Comparison of ENCODE assay signal across 14 mouse cellular contexts in the genomic region with DNA sequence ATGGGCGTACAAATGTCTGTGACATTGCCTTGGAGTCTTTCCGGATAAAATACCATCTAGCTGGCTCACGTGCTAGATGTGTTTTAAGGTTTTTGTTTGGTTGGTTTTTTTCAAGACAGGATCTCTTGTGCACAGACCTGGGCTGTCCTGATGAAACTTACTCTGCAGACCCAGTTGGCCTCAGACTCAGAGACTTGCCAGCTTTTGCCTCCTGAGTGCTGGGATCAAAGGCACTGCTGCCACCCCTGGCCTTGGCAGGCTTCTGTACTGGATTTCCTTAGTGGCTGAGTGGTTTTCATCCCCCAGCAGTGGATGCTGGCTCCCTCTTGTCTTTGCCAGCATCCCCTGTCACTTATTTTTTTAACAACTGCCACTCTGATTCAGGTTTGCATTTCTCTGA. TPM values are rescaled to one million over a fixed set of nuclear protein-coding genes. Genes with fewer than 3 reads are reported as not detected.
A peak's percentile ranks its signal among the peaks of the same experiment; 100 is the strongest.
DNase-seq lines count a peak whose midpoint lies in the region; ATAC-seq and TF ChIP-seq lines count a peak whose summit lies in the region.
"Had no signal": no experiment of that assay in that cellular context is flagged by ENCODE, and none has a peak within 500 bp of the region (broad histone marks: within the 10 kb centered on the region; RNA-seq: fewer than 3 reads in every experiment).

No protein-coding gene starts in this region.

- H3K27ac ChIP-seq in forebrain, embryonic 15.5 days (replicated peaks), result peak overlapping the region; percentile 38; the same call in 1 of the 2 replicates
- H3K27ac ChIP-seq in forebrain, embryonic 14.5 days (ENCODE audit: low read depth, low read length), result no peak overlapping the region
- H3K27ac ChIP-seq in hindbrain, embryonic 13.5 days, result 0 out of 2 replicates have a peak overlapping the region, but pooled peaks have one; percentile 35
- no peak overlapping the region for H3K27ac ChIP-seq in hindbrain, embryonic 12.5 days
- H3K27ac ChIP-seq in lung, postnatal 0 days (ENCODE audit: low read length), result 0 out of 2 replicates have a peak overlapping the region, but pooled peaks have one; percentile 14
- H3K27ac ChIP-seq in hindbrain, postnatal 0 days, result peak overlapping the region; percentile 32; the same call in 1 of the 2 replicates
- H3K27ac ChIP-seq: layer of hippocampus, adult 2 months had no signal

- WGBS in forebrain, embryonic 15.5 days, result 92% methylated on average over 3 of the region's 3 CpGs
- WGBS in forebrain, embryonic 14.5 days, result 95% methylated on average over 3 of the region's 3 CpGs
- 86% methylated on average over 3 of the region's 3 CpGs for WGBS in hindbrain, embryonic 13.5 days
- 89% methylated on average over 3 of the region's 3 CpGs for WGBS in hindbrain, embryonic 12.5 days
- WGBS in lung, postnatal 0 days, result 65% methylated on average over 3 of the region's 3 CpGs
- 72% methylated on average over 3 of the region's 3 CpGs for WGBS in hindbrain, postnatal 0 days

- no peak for TF ChIP-seq EP300 in lung, postnatal 0 days (IDR thresholded peaks at IDR 0.05)

- no peak overlapping the region for H3K9ac ChIP-seq in forebrain, embryonic 15.5 days (replicated peaks)
- H3K9ac ChIP-seq in forebrain, embryonic 14.5 days (ENCODE audit: low read length), result no peak overlapping the region
- no peak overlapping the region for H3K9ac ChIP-seq in hindbrain, embryonic 13.5 days
- H3K9ac ChIP-seq in hindbrain, embryonic 12.5 days, result no peak overlapping the region
- H3K9ac ChIP-seq in lung, postnatal 0 days (replicated peaks; ENCODE audit: low read depth), result no peak overlapping the region
- H3K9ac ChIP-seq in hindbrain, postnatal 0 days (replicated peaks; ENCODE audit: low read length), result 0 out of 2 replicates have a peak overlapping the region, but pooled peaks have one; percentile 24

- peaks cover 37% of the 10 kb centered on the region for H3K4me1 ChIP-seq in forebrain, embryonic 15.5 days
- peaks cover 14% of the 10 kb centered on the region for H3K4me1 ChIP-seq in forebrain, embryonic 14.5 days (ENCODE audit: control insufficient read depth, insufficient read depth, low read length)
- H3K4me1 ChIP-seq in hindbrain, embryonic 13.5 days (replicated peaks), result peaks cover 42% of the 10 kb centered on the region
- peaks cover 23% of the 10 kb centered on the region for H3K4me1 ChIP-seq in hindbrain, embryonic 12.5 days
- H3K4me1 ChIP-seq in lung, postnatal 0 days (ENCODE audit: insufficient read depth, low read depth, low read length), result peaks cover 13% of the 10 kb centered on the region; the same call in 1 of the 2 replicates
- peaks cover 13% of the 10 kb centered on the region for H3K4me1 ChIP-seq in hindbrain, postnatal 0 days (ENCODE audit: insufficient read depth, low read length)

- DNase-seq in forebrain, embryonic 14.5 days (ENCODE audit: low spot score), result no peak
- no peak for DNase-seq in lung, postnatal 0 days (ENCODE audit: low spot score)
- DNase-seq in lung, postnatal 4 days, result no peak
- no peak for DNase-seq in hindbrain, postnatal 0 days (ENCODE audit: low spot score)
- no peak for DNase-seq in natural killer cell, adult 2 months (ENCODE audit: low spot score in 2 of 2)
- DNase-seq: cerebellum, adult 9-10 months; embryo, embryonic 11 days; gastrocnemius, postnatal 10 days had no signal

- H3K9me3 ChIP-seq in forebrain, embryonic 15.5 days, result no peaks in the 10 kb centered on the region
- no peaks in the 10 kb centered on the region for H3K9me3 ChIP-seq in forebrain, embryonic 14.5 days (replicated peaks; ENCODE audit: control insufficient read depth, low read length)
- H3K9me3 ChIP-seq in hindbrain, embryonic 13.5 days, result no peaks in the 10 kb centered on the region
- H3K9me3 ChIP-seq in hindbrain, embryonic 12.5 days (replicated peaks), result no peaks in the 10 kb centered on the region
- H3K9me3 ChIP-seq in lung, postnatal 0 days (ENCODE audit: low read length), result no peaks in the 10 kb centered on the region
- H3K9me3 ChIP-seq in hindbrain, postnatal 0 days (ENCODE audit: low read length), result no peaks in the 10 kb centered on the region

- no peak overlapping the region for H3K4me3 ChIP-seq in forebrain, embryonic 15.5 days
- H3K4me3 ChIP-seq in forebrain, embryonic 14.5 days (ENCODE audit: low read depth, low read length), result no peak overlapping the region
- H3K4me3 ChIP-seq in hindbrain, embryonic 13.5 days, result no peak overlapping the region
- no peak overlapping the region for H3K4me3 ChIP-seq in hindbrain, embryonic 12.5 days
- no peak overlapping the region for H3K4me3 ChIP-seq in lung, postnatal 0 days (ENCODE audit: low read depth, low read length)
- H3K4me3 ChIP-seq in hindbrain, postnatal 0 days (ENCODE audit: low read length), result no peak overlapping the region
- H3K4me3 ChIP-seq: erythroblast, embryonic 14.5 days; layer of hippocampus, adult 2 months had no signal

- H3K36me3 ChIP-seq in forebrain, embryonic 15.5 days, result no peaks in the 10 kb centered on the region
- H3K36me3 ChIP-seq in forebrain, embryonic 14.5 days (ENCODE audit: control insufficient read depth, insufficient read depth, low read length), result no peaks in the 10 kb centered on the region
- no peaks in the 10 kb centered on the region for H3K36me3 ChIP-seq in hindbrain, embryonic 13.5 days
- H3K36me3 ChIP-seq in hindbrain, embryonic 12.5 days, result no peaks in the 10 kb centered on the region
- no peaks in the 10 kb centered on the region for H3K36me3 ChIP-seq in lung, postnatal 0 days (ENCODE audit: insufficient read depth, low read length)
- no peaks in the 10 kb centered on the region for H3K36me3 ChIP-seq in hindbrain, postnatal 0 days (ENCODE audit: insufficient read depth, low read length)

- TF ChIP-seq CTCF in lung, postnatal 0 days (IDR thresholded peaks at IDR 0.05), result no peak
- TF ChIP-seq CTCF in hindbrain, postnatal 0 days (IDR thresholded peaks at IDR 0.05; ENCODE audit: low read depth), result 0 out of 2 replicates have a peak, but pooled peaks have one; percentile 4

- ATAC-seq in forebrain, embryonic 15.5 days (replicated peaks), result no peak
- no peak for ATAC-seq in forebrain, embryonic 14.5 days
- ATAC-seq in hindbrain, embryonic 13.5 days (ENCODE audit: low FRiP score), result no peak
- ATAC-seq in hindbrain, embryonic 12.5 days (ENCODE audit: low FRiP score), result no peak
- no peak for ATAC-seq in lung, postnatal 0 days
- no peak for ATAC-seq in hindbrain, postnatal 0 days
- ATAC-seq: intestine, embryonic 16.5 days had no signal

- no peaks in the 10 kb centered on the region for H3K27me3 ChIP-seq in forebrain, embryonic 15.5 days
- H3K27me3 ChIP-seq in forebrain, embryonic 14.5 days (replicated peaks; ENCODE audit: control insufficient read depth, insufficient read depth, low read length), result no peaks in the 10 kb centered on the region
- H3K27me3 ChIP-seq in hindbrain, embryonic 13.5 days, result no peaks in the 10 kb centered on the region
- no peaks in the 10 kb centered on the region for H3K27me3 ChIP-seq in hindbrain, embryonic 12.5 days
- no peaks in the 10 kb centered on the region for H3K27me3 ChIP-seq in lung, postnatal 0 days (replicated peaks; ENCODE audit: insufficient read depth, low read length)
- no peaks in the 10 kb centered on the region for H3K27me3 ChIP-seq in hindbrain, postnatal 0 days (ENCODE audit: insufficient read depth, low read length)

- H3K4me2 ChIP-seq in forebrain, embryonic 15.5 days (replicated peaks), result no peak overlapping the region
- H3K4me2 ChIP-seq in forebrain, embryonic 14.5 days (ENCODE audit: low read length), result no peak overlapping the region
- no peak overlapping the region for H3K4me2 ChIP-seq in hindbrain, embryonic 13.5 days
- H3K4me2 ChIP-seq in hindbrain, embryonic 12.5 days (replicated peaks), result no peak overlapping the region
- no peak overlapping the region for H3K4me2 ChIP-seq in lung, postnatal 0 days (replicated peaks; ENCODE audit: low read depth, low read length)
- no peak overlapping the region for H3K4me2 ChIP-seq in hindbrain, postnatal 0 days (ENCODE audit: low read depth, low read length)

RNA-seq across cellular contexts. Expression of gene Tmem94, which starts 3.7 kb away (rescaled TPM):
- polyA plus RNA-seq in forebrain, embryonic 15.5 days (2015; fragmentation: Nextera tagmentation; extraction: Ambion mirVana), result 27.6 and 29.8 TPM in 2 replicates
- polyA plus RNA-seq in forebrain, embryonic 14.5 days (2014; fragmentation: Nextera tagmentation; extraction: Ambion mirVana), result 12.4 and 19.6 TPM in 2 replicates
- polyA plus RNA-seq in hindbrain, embryonic 13.5 days (2015; fragmentation: Nextera tagmentation; extraction: Ambion mirVana), result 30.9 TPM in 2 replicates
- 41.6 and 42.1 TPM in 2 replicates for polyA plus RNA-seq in hindbrain, embryonic 12.5 days (2016; fragmentation: Nextera tagmentation; extraction: Ambion mirVana)
- polyA plus RNA-seq in lung, postnatal 0 days (2015; fragmentation: Nextera tagmentation; extraction: Ambion mirVana), result 17.0 and 19.4 TPM in 2 replicates
- 42.4 and 42.6 TPM in 2 replicates for total RNA-seq in hindbrain, postnatal 0 days (2014; rRNA removed)
- polyA plus RNA-seq in hindbrain, postnatal 0 days (2015; fragmentation: Nextera tagmentation; extraction: Ambion mirVana), result 12.5 and 16.1 TPM in 2 replicates

RNA-seq across cellular contexts. Expression of gene Caskin2, which starts 44.5 kb away (rescaled TPM):
- polyA plus RNA-seq in forebrain, embryonic 15.5 days (2015; fragmentation: Nextera tagmentation; extraction: Ambion mirVana), result 7.8 and 7.9 TPM in 2 replicates
- 8.0 and 8.9 TPM in 2 replicates for polyA plus RNA-seq in forebrain, embryonic 14.5 days (2014; fragmentation: Nextera tagmentation; extraction: Ambion mirVana)
- polyA plus RNA-seq in hindbrain, embryonic 13.5 days (2015; fragmentation: Nextera tagmentation; extraction: Ambion mirVana), result 11.6 and 11.8 TPM in 2 replicates
- 17.2 and 17.9 TPM in 2 replicates for polyA plus RNA-seq in hindbrain, embryonic 12.5 days (2016; fragmentation: Nextera tagmentation; extraction: Ambion mirVana)
- 17.5 and 17.9 TPM in 2 replicates for polyA plus RNA-seq in lung, postnatal 0 days (2015; fragmentation: Nextera tagmentation; extraction: Ambion mirVana)
- 24.4 and 39.2 TPM in 2 replicates for total RNA-seq in hindbrain, postnatal 0 days (2014; rRNA removed)
- 7.7 and 8.0 TPM in 2 replicates for polyA plus RNA-seq in hindbrain, postnatal 0 days (2015; fragmentation: Nextera tagmentation; extraction: Ambion mirVana)

RNA-seq across cellular contexts. Expression of gene Tsen54, which starts 45.6 kb away (rescaled TPM):
- polyA plus RNA-seq in forebrain, embryonic 15.5 days (2015; fragmentation: Nextera tagmentation; extraction: Ambion mirVana), result 24.2 and 25.9 TPM in 2 replicates
- polyA plus RNA-seq in forebrain, embryonic 14.5 days (2014; fragmentation: Nextera tagmentation; extraction: Ambion mirVana), result 15.2 and 19.1 TPM in 2 replicates
- polyA plus RNA-seq in hindbrain, embryonic 13.5 days (2015; fragmentation: Nextera tagmentation; extraction: Ambion mirVana), result 24.5 and 25.4 TPM in 2 replicates
- polyA plus RNA-seq in hindbrain, embryonic 12.5 days (2016; fragmentation: Nextera tagmentation; extraction: Ambion mirVana), result 27.1 and 28.8 TPM in 2 replicates
- 18.2 and 19.9 TPM in 2 replicates for polyA plus RNA-seq in lung, postnatal 0 days (2015; fragmentation: Nextera tagmentation; extraction: Ambion mirVana)
- total RNA-seq in hindbrain, postnatal 0 days (2014; rRNA removed), result 22.5 and 34.6 TPM in 2 replicates
- polyA plus RNA-seq in hindbrain, postnatal 0 days (2015; fragmentation: Nextera tagmentation; extraction: Ambion mirVana), result 18.0 and 18.8 TPM in 2 replicates

RNA-seq across cellular contexts. Expression of gene Llgl2, which starts 55.0 kb away (rescaled TPM):
- 1.0 and 1.1 TPM in 2 replicates for polyA plus RNA-seq in forebrain, embryonic 15.5 days (2015; fragmentation: Nextera tagmentation; extraction: Ambion mirVana)
- 0.70 and 1.3 TPM in 2 replicates for polyA plus RNA-seq in forebrain, embryonic 14.5 days (2014; fragmentation: Nextera tagmentation; extraction: Ambion mirVana)
- 1.00 and 2.2 TPM in 2 replicates for polyA plus RNA-seq in hindbrain, embryonic 13.5 days (2015; fragmentation: Nextera tagmentation; extraction: Ambion mirVana)
- polyA plus RNA-seq in hindbrain, embryonic 12.5 days (2016; fragmentation: Nextera tagmentation; extraction: Ambion mirVana), result 4.0 and 6.1 TPM in 2 replicates
- polyA plus RNA-seq in lung, postnatal 0 days (2015; fragmentation: Nextera tagmentation; extraction: Ambion mirVana), result 66.0 and 70.1 TPM in 2 replicates
- 1.6 and 2.1 TPM in 2 replicates for total RNA-seq in hindbrain, postnatal 0 days (2014; rRNA removed)
- polyA plus RNA-seq in hindbrain, postnatal 0 days (2015; fragmentation: Nextera tagmentation; extraction: Ambion mirVana), result 1.5 and 1.8 TPM in 2 replicates

Comparison
In these comparisons a context has a peak if more than half of its experiments do, and no peak if none do; other contexts are left out.
1. H3K27ac ChIP-seq: peak in forebrain, embryonic 15.5 days (single experiment), hindbrain, embryonic 13.5 days (single experiment), lung, postnatal 0 days (single experiment) and hindbrain, postnatal 0 days (single experiment); none in forebrain, embryonic 14.5 days (single experiment) and hindbrain, embryonic 12.5 days (single experiment).